Mouse (Mus musculus): ENCODE measurements around the gene E030018B13Rik.

DNA sequence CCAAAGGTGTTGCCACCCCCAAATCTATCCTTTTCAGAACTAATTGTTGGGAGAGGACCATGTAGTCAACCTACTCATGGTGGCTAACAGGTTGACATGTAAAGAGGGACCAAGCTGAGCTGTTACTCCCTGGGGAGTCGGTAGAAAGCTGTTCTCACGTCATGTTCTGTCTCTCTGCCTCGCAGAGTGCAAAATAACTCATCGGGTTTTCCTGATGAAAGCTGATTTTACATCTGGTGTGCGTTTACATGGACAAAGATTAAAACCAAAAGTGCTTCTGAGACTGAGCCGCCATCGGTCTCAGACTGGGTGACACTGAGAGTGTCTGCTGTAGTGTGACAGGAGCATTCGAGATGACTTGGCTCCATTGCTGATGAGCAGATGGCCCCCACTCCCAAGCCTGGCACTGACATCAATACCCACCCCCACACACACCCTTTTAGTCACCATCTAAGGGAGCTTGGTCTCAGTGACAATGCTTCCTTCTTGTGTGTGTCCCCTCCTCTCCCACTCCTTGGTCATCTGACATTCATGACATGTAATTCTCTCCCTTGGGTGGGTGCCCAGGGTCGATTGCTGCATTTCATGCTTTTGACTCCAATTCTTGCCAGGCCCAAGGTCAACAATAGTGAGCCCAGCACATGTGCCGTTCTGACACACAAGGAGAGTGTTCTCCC, 34.4 kb downstream of the E030018B13Rik start:
- TF ChIP-seq CTCF (IDR thresholded peaks at IDR 0.05 in 2 of 3, conservative IDR thresholded peaks at IDR 0.05 in 1 of 3; ENCODE audit: control insufficient read depth in 1 of 3, insufficient read depth in 1 of 3, low read depth in 2 of 3, low read length in 3 of 3, poor library complexity in 1 of 3, severe bottlenecking in 1 of 3), result no peak
- no peak for TF ChIP-seq RAD21 (IDR thresholded peaks at IDR 0.05; ENCODE audit: low read depth, low read length)
- TF ChIP-seq CHD1 (IDR thresholded peaks at IDR 0.05; ENCODE audit: low read depth, low read length), result no peak
- no peak for TF ChIP-seq RCOR1 (IDR thresholded peaks at IDR 0.05; ENCODE audit: low read depth, low read length)
- TF ChIP-seq HCFC1 (IDR thresholded peaks at IDR 0.05; ENCODE audit: low read depth, low read length), result no peak
- TF ChIP-seq MXI1 (IDR thresholded peaks at IDR 0.05; ENCODE audit: low read depth, low read length), result no peak
- no peak for TF ChIP-seq MAX (IDR thresholded peaks at IDR 0.05; ENCODE audit: low read length)
- no peak for TF ChIP-seq TBP (IDR thresholded peaks at IDR 0.05; ENCODE audit: low read depth, low read length)
- no peak for TF ChIP-seq EP300 (IDR thresholded peaks at IDR 0.05; ENCODE audit: low read depth in 1 of 2, low read length in 2 of 2)
- TF ChIP-seq NELFE (IDR thresholded peaks at IDR 0.05; ENCODE audit: low read depth, low read length), result no peak
- TF ChIP-seq POLR2A (IDR thresholded peaks at IDR 0.05; ENCODE audit: control insufficient read depth in 1 of 2, insufficient read depth in 1 of 2, low read depth in 1 of 2, low read length in 2 of 2, poor library complexity in 1 of 2), result no peak

Data from MEL (cell line).